Mouse (Mus musculus) kidney, adult 2 months (tissue): ENCODE measurements around the gene Slc26a10. TPM values are rescaled to one million over a fixed set of nuclear protein-coding genes. Genes with fewer than 3 reads are reported as not detected.
A peak's percentile ranks its signal among the peaks of the same experiment; 100 is the strongest.
"Not testable (repeated sequence)": the region's sequence is repeated elsewhere in the genome, so short reads cannot be mapped to it uniquely, and the experiment has no call there.

ENCODE experiments used
- DNase-seq: peaks from one replicate; pipeline ENCODE4 v3.0.0; 2021
- H3K27ac ChIP-seq: fragments of 200-500 bp; 2 replicates; pipeline ENCODE4 v1.5.1; 2012; ENCODE audit warnings: low read depth, low read length, control low read depth, inconsistent platforms; ENCODE audit not compliant: insufficient read depth
- H3K27me3 ChIP-seq: fragments of 200-500 bp; replicated peaks from 2 replicates; pipeline ENCODE4 v1.6.1; 2012; ENCODE audit warnings: mild to moderate bottlenecking, moderate library complexity, low read length, inconsistent platforms; ENCODE audit not compliant: control insufficient read depth, insufficient read depth
- H3K36me3 ChIP-seq: fragments of 200-500 bp; 2 replicates; pipeline ENCODE4 v1.6.1; 2012; ENCODE audit warnings: mild to moderate bottlenecking, moderate library complexity, low read length, inconsistent platforms; ENCODE audit not compliant: control insufficient read depth, insufficient read depth
- H3K4me1 ChIP-seq: fragments of 200-500 bp; 2 replicates; pipeline ENCODE4 v1.6.1; 2011; ENCODE audit warnings: low read length; ENCODE audit not compliant: control insufficient read depth, insufficient read depth
- H3K4me3 ChIP-seq: fragments of 200-500 bp; 2 replicates; pipeline ENCODE4 v1.5.1; 2011; ENCODE audit warnings: mild to moderate bottlenecking, low read depth, low read length, control low read depth; ENCODE audit not compliant: insufficient read depth
- CTCF ChIP-seq: fragments of 200-500 bp; conservative IDR thresholded peaks from 2 replicates; pipeline ENCODE4 v1.5.1; 2011; ENCODE audit warnings: low read depth, mild to moderate bottlenecking, control low read depth, low read length, moderate library complexity, mixed read lengths; ENCODE audit not compliant: insufficient read depth, insufficient read length
- POLR2A ChIP-seq: fragments of 200-500 bp; IDR thresholded peaks from one replicate; pipeline ENCODE4 v1.6.1; 2011; ENCODE audit warnings: low read depth, low read length, control low read depth
- WGBS: fragments of 180-500 bp; shearing (Covaris S2); methylation state at CpG from one replicate; pipeline ENCODE4 v1.1.7; 2018; 5-methylcytosine and 5-hydroxymethylcytosine counted together
- polyA plus RNA-seq: library from polyadenylated mRNA; depleted of rRNA; stranded (reverse); fragments of >200 nt; gene quantifications from 2 replicates; pipeline ENCODE4 v1.2.3, GENCODE M21; 2012

Gene Slc26a10
- polyA plus RNA-seq, 1 experiment, result 8.1 TPM

DNA sequence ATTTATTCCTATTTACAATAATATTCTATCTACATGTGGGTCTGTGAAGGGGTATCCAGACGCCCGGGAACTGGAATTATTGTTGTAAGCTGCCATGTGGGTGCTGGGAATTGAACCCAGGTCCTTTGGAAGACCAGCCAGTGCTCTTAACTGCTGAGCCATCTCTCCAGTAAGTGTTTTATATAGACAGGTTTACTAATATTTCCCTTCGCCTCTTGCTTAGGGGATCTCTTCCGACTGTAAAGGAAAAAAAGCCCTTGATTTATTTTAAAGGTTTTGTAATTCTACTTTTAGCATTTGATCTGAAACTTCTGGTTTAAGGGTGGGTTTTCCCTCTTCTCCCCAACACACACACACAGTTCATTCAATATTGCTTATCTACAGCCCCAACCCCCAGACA lies 16.3 kb downstream of the Slc26a10 start:
- DNase-seq, result no peak
- Histone ChIP-seq H3K27ac (no peak overlapping the region), H3K27me3 (peaks cover 2% of the 10 kb centered on the region; the same call in 1 of the 2 replicates), H3K4me1 (peaks cover 2% of the 10 kb centered on the region; the same call in 1 of the 2 replicates), H3K4me3 (no peak overlapping the region), H3K36me3 (no peaks in the 10 kb centered on the region)
- no peak for TF ChIP-seq POLR2A
- TF ChIP-seq CTCF, result no peak
- 92% methylated on average over 4 of the region's 4 CpGs for WGBS

DNA sequence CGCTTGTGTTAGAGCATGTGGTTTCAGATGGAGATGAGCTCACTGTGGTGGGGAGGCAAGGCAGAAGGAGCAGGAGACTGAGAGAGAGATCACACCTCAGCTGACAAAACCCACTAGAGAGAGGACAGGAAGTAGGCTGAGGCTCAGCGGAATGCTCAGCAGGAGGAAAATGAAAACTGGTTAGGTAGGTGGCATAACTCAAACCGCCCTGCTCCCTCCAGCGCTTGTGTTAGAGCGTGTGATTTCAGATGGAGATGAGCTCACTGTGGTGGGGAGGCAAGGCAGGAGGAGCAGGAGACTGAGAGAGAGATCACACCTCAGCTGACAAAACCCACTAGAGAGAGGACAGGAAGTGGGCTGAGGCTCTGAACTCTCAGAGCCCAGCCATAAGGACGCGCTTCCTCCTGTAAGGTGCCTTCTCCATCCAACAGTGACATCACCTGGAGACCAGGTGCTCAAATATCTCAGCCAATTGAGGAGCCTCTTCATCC lies 17.6 kb downstream of the Slc26a10 start:
- 64% methylated on average over 7 of the region's 7 CpGs for WGBS
- H3K36me3 ChIP-seq, DNase-seq, H3K27ac ChIP-seq, H3K27me3 ChIP-seq, H3K4me3 ChIP-seq, H3K4me1 ChIP-seq: not testable (repeated sequence)

GRCm38 (mm10) chr10:127160728-127161127 lies 19.7 kb downstream of the Slc26a10 start:
- Histone ChIP-seq H3K27ac (no peak overlapping the region), H3K4me3 (no peak overlapping the region), H3K4me1 (peaks cover 8% of the 10 kb centered on the region; the same call in 1 of the 2 replicates), H3K27me3 (peaks cover 2% of the 10 kb centered on the region; the same call in 1 of the 2 replicates), H3K36me3 (no peaks in the 10 kb centered on the region)
- TF ChIP-seq CTCF (no peak), POLR2A (no peak)
- 73% methylated on average over 3 of the region's 3 CpGs for WGBS
- DNase-seq, result no peak

DNA sequence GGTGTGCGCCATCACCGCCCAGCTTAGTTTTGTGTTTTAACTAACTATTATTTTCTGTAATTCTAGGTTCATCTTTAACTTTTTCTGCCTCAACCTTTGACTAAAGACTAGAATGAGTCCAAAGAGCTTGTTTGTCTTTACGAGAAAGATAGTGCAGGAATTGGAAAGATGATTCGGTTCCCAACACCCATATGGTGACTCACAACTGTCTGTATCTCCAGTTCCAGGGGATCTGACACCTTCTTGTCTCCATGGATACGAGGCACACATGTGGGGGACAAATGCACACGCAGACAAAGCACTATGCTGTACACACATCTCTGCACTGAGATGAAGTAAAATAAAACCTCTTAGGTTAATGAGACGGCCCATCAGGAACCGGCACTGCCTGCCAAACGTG lies 20.4 kb downstream of the Slc26a10 start:
- 63% methylated on average over 9 of the region's 9 CpGs for WGBS
- peaks cover 9% of the 10 kb centered on the region; the same call in 1 of the 2 replicates for H3K4me1 ChIP-seq
- TF ChIP-seq POLR2A, result no peak
- no peak for TF ChIP-seq CTCF
- H3K27me3 ChIP-seq, result no peaks in the 10 kb centered on the region
- no peaks in the 10 kb centered on the region for H3K36me3 ChIP-seq
- H3K27ac ChIP-seq, result no peak overlapping the region
- DNase-seq, result peak; percentile 39
- no peak overlapping the region for H3K4me3 ChIP-seq

DNA sequence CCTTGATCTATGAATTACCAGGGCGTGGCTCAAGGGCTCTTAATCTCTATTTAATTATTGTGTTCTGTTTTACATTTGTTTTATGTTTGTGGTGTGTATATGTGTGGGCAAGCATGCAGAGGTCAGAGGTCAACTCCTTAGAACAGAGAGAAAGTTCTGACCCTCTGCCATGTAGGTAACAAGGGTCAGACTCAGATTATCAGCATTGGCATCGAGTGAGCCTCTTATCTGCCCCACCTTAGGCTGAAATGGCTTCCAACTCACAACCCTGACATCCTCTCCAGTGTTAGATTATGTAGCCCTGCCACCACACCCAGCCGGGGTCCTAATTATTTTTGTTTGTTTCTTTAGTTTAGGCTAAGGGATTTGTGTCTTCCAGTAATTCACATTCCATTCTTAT lies 22.0 kb downstream of the Slc26a10 start:
- H3K27me3 ChIP-seq, result no peaks in the 10 kb centered on the region
- peaks cover 12% of the 10 kb centered on the region; the same call in 1 of the 2 replicates for H3K4me1 ChIP-seq
- H3K4me3 ChIP-seq, result no peak overlapping the region
- H3K27ac ChIP-seq, result no peak overlapping the region
- WGBS, result 79% methylated on average over 3 of the region's 3 CpGs
- no peaks in the 10 kb centered on the region for H3K36me3 ChIP-seq
- TF ChIP-seq POLR2A (no peak), CTCF (no peak)
- no peak for DNase-seq

DNA sequence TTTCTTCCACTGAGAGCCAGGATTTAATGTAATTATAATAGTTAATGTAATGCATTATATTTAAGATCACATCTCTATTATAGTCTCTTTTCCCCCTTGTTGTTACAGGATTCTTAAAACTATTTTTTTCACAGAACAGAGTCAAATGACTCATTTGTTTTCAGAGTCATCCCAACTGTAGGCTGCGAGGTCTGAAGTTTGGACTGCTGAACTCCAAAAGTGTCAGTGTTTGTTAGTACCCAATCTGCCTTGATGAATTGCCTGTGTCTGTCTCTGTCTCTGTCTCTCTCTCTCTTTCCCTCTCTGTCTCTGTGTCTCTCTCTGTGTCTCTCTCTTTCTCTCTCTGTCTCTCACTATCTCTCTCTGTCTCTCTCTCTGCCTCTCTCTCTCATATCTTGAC lies 23.9 kb downstream of the Slc26a10 start:
- 58% methylated on average over 1 of the region's 1 CpGs for WGBS
- Histone ChIP-seq H3K36me3 (no peaks in the 10 kb centered on the region), H3K27ac (0 out of 2 replicates have a peak overlapping the region, but pooled peaks have one; percentile 23), H3K27me3 (no peaks in the 10 kb centered on the region), H3K4me1 (peaks cover 12% of the 10 kb centered on the region; the same call in 1 of the 2 replicates), H3K4me3 (no peak overlapping the region)
- TF ChIP-seq CTCF (no peak), POLR2A (no peak)
- DNase-seq, result no peak

DNA sequence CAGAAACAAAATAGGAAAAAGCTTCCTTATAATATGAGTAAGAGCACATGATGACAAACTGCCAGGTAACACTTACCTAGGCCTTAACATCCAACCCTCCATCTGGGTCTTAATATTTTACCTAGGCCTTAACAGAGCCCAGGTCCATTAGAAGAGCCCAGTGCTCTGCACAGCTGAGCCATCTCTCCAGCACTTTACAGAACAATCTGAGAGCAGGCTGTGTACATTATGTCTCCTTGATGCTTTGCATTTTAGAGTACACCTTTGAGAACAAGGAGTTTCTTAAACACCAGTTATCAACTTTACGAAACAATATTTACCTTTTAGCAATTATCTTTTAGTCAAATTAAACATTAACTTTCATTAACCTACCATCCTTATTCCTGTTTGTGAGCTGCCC lies 24.4 kb downstream of the Slc26a10 start:
- no peak overlapping the region for H3K27ac ChIP-seq

More for the DNA sequence above, 24.4 kb downstream of the Slc26a10 start:
- H3K4me3 ChIP-seq, result no peak overlapping the region
- TF ChIP-seq POLR2A, result no peak
- TF ChIP-seq CTCF, result no peak
- DNase-seq, result no peak
- H3K27me3 ChIP-seq, result no peaks in the 10 kb centered on the region
- H3K36me3 ChIP-seq, result no peaks in the 10 kb centered on the region
- H3K4me1 ChIP-seq, result peaks cover 12% of the 10 kb centered on the region; the same call in 1 of the 2 replicates
- whole genome bisulfite sequencing, result 48% methylated on average over 1 of the region's 1 CpGs
